Mouse (Mus musculus): ENCODE measurements around the gene Foxe1. TPM values are rescaled to one million over a fixed set of nuclear protein-coding genes. Genes with fewer than 3 reads are reported as not detected.

Gene Foxe1
- total RNA-seq, 2 experiments from 2014 or later: not detected

Other genes with a start within 250 kb of the Foxe1 start
- 10 to 100 TPM; 17.0 to 21.3 TPM for gene Ncbp1, start 205.0 kb upstream of the Foxe1 start, total RNA-seq (2021)
- 10 to 100 TPM in 1 of 2 experiments, 1 to 10 TPM in 1; 9.5 to 16.8 TPM for gene Tstd2, start 204.9 kb upstream of the Foxe1 start, total RNA-seq (2021)
- gene Xpa, start 147.3 kb upstream of the Foxe1 start, total RNA-seq (2021): 10 to 100 TPM; 10.2 to 12.2 TPM
- 1 to 10 TPM; 3.5 to 4.0 TPM for gene Trmo, start 45.8 kb downstream of the Foxe1 start, total RNA-seq (2021)
- gene Hemgn, start 69.9 kb downstream of the Foxe1 start, total RNA-seq (2021): 1 to 10 TPM in 1 of 2 experiments, not detected in 1; 1.7 TPM
- gene Anp32b, start 107.3 kb downstream of the Foxe1 start, total RNA-seq (2021): 100 to 1,000 TPM in 1 of 2 experiments, 10 to 100 TPM in 1; 98.5 to 102 TPM
- gene Nans, start 145.6 kb downstream of the Foxe1 start, total RNA-seq (2021): 10 to 100 TPM; 34.7 to 38.0 TPM
- under 1 TPM; 0.63 to 0.93 TPM for gene Trim14, start 192.5 kb downstream of the Foxe1 start, total RNA-seq (2021)